Mouse (Mus musculus): ENCODE measurements around the gene Gspt1. TPM values are rescaled to one million over a fixed set of nuclear protein-coding genes. Genes with fewer than 3 reads are reported as not detected.

Gene Gspt1
- total RNA-seq, 1 experiment from 2014 or later, result 44.6 TPM

Other genes with a start within 250 kb of the Gspt1 start
- gene Snn, start 193.4 kb downstream of the Gspt1 start, total RNA-seq (2017), result 214 and 226 TPM in 2 replicates
- gene Litaf, start 188.2 kb downstream of the Gspt1 start, total RNA-seq (2017), result 208 and 209 TPM in 2 replicates
- gene Txndc11, start 119.7 kb downstream of the Gspt1 start, total RNA-seq (2017), result 44.1 and 46.4 TPM in 2 replicates
- gene Zc3h7a, start 77.9 kb downstream of the Gspt1 start, total RNA-seq (2017), result 495 and 507 TPM in 2 replicates
- gene Rsl1d1, start 51.0 kb downstream of the Gspt1 start, total RNA-seq (2017), result 69.9 and 76.5 TPM in 2 replicates
- gene Tnfrsf17, start 59.5 kb upstream of the Gspt1 start, total RNA-seq (2017), result 1.5 TPM in 1 of 2 replicates, not detected in the other
- 123 and 135 TPM in 2 replicates for gene Snx29, start 68.6 kb upstream of the Gspt1 start, total RNA-seq (2017)

Measured in neutrophil, adult 5-6 weeks (primary cell).